Mouse (Mus musculus) hindbrain, embryonic 15.5 days (tissue): Measurements from ENCODE around the gene Ostf1. TPM values are rescaled to one million over a fixed set of nuclear protein-coding genes. Genes with fewer than 3 reads are reported as not detected.
"Not testable (repeated sequence)": the region's sequence is repeated elsewhere in the genome, so short reads cannot be mapped to it uniquely, and the experiment has no call there.

Experiments used
- ATAC-seq: fragments of 200-750 bp; cut with Nextera tagmentation; 2 replicates; pipeline ENCODE4 v1.8.0; 2017; ENCODE audit warnings: low read depth, moderate number of reproducible peaks, moderate TSS enrichment; ENCODE audit not compliant: low FRiP score
- H3K27ac ChIP-seq: fragments of 300-500 bp; sonication (generic); replicated peaks from 2 replicates; pipeline ENCODE4 v1.5.1; 2015; ENCODE audit warnings: mild to moderate bottlenecking, inconsistent platforms
- H3K27me3 ChIP-seq: fragments of 300-500 bp; sonication (generic); 2 replicates; pipeline ENCODE4 v1.6.1; 2015; ENCODE audit warnings: control low read depth, inconsistent platforms
- H3K36me3 ChIP-seq: fragments of 300-500 bp; sonication (generic); 2 replicates; pipeline ENCODE4 v1.6.1; 2015; ENCODE audit warnings: control low read depth, inconsistent platforms
- H3K4me1 ChIP-seq: fragments of 300-500 bp; sonication (generic); replicated peaks from 2 replicates; pipeline ENCODE4 v1.6.1; 2015; ENCODE audit warnings: control low read depth, inconsistent platforms
- H3K4me2 ChIP-seq: fragments of 300-500 bp; sonication (generic); 2 replicates; pipeline ENCODE4 v1.6.1; 2015; ENCODE audit warnings: moderate library complexity, mild to moderate bottlenecking, inconsistent platforms
- H3K4me3 ChIP-seq: fragments of 300-500 bp; sonication (generic); 2 replicates; pipeline ENCODE4 v1.5.1; 2015; ENCODE audit warnings: mild to moderate bottlenecking, inconsistent platforms
- H3K9ac ChIP-seq: fragments of 300-500 bp; sonication (generic); 2 replicates; pipeline ENCODE4 v1.6.1; 2015; ENCODE audit warnings: inconsistent platforms
- H3K9me3 ChIP-seq: fragments of 300-500 bp; sonication (generic); 2 replicates; pipeline ENCODE4 v1.6.1; 2016; ENCODE audit warnings: control low read depth, inconsistent platforms
- WGBS: fragments of 180-500 bp; shearing (Covaris S2); methylation state at CpG from one replicate; pipeline ENCODE4 v1.1.7; 2015; 5-methylcytosine and 5-hydroxymethylcytosine counted together
- polyA plus RNA-seq: library from polyadenylated mRNA; unstranded; fragments of >200 nt; fragmentation: Nextera tagmentation; extraction: Ambion mirVana; gene quantifications from 2 replicates; pipeline ENCODE4 v1.2.1, GENCODE M21; 2015

Ostf1 gene
- polyA plus RNA-seq, 1 experiment from 2014 or later, result 56.7 TPM

DNA sequence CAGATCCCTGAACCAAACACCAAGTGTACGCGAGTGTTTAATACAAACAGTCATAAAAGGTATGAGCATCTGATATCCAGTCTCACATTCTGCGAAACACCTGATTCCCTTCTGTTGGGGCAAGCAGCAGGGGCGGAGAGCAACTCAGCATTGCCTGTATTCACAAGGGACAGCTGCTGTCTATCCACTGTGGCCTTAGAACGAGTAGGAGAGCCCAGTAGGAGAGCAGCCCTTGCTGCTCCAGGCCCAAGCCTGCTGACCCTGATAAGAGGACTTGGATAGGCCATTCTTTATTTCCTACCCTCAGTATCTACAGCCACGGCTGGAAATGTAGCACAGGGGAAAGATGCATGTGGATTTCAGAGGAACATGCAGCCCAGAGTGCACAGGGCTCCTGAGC is 38.7 kb downstream of the Ostf1 start:
- no peak overlapping the region for H3K4me3 ChIP-seq
- H3K36me3 ChIP-seq, result no peaks in the 10 kb centered on the region
- H3K9me3 ChIP-seq, result no peaks in the 10 kb centered on the region
- no peak overlapping the region for H3K4me2 ChIP-seq
- H3K27ac ChIP-seq, result no peak overlapping the region
- WGBS, result 78% methylated on average over 6 of the region's 6 CpGs
- 0 out of 2 replicates have a peak, but pooled peaks cover 2% of the 10 kb centered on the region for H3K4me1 ChIP-seq
- no peak for ATAC-seq
- no peak overlapping the region for H3K9ac ChIP-seq
- H3K27me3 ChIP-seq, result no peaks in the 10 kb centered on the region

DNA sequence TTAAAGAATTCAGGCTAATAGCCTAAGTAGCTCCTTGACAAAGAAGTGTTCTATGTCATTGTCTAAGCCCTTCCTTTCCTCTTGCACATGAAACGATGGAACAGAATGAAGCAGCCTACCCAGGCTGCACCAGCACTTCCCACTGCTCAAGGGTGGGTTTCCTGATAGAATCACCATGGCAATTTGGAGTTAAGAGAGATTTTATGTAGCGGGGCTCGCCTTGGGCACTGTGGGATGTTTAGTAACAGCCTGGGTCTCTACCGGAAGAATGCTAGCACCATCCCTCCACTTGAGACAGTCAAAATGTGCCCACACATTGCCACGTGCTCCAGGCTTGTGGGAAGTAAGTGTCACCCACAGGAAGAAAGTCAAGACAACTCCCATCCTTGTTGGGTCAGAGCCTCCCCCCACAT is 40.7 kb downstream of the Ostf1 start:
- Histone ChIP-seq H3K9me3 (no peaks in the 10 kb centered on the region), H3K9ac (no peak overlapping the region), H3K27ac (no peak overlapping the region), H3K4me3 (no peak overlapping the region), H3K36me3 (no peaks in the 10 kb centered on the region), H3K4me2 (no peak overlapping the region), H3K27me3 (no peaks in the 10 kb centered on the region), H3K4me1 (0 out of 2 replicates have a peak, but pooled peaks cover 2% of the 10 kb centered on the region)
- ATAC-seq, result no peak
- WGBS, result 62% methylated on average over 5 of the region's 5 CpGs

DNA sequence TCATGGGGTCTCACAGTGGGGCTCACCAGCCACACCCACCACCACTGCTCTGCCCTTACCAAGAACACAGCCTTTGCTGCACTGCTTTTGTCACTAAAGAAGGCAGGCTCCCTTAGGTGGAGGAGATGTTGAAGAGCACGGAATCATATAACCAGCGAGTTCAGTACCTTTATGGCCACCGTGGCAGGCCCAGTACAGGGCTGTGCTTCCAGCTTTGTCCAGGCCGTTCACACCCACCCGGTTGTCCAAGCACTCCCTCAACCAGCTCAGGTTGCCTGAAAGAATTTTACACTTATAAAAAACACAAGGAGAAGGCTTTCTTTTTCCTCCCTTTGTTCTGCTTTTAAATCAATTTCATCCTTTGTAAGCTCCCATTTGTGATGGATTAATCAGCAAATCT is 41.4 kb downstream of the Ostf1 start:
- WGBS, result 68% methylated on average over 5 of the region's 5 CpGs
- Histone ChIP-seq H3K9me3 (no peaks in the 10 kb centered on the region), H3K4me2 (no peak overlapping the region), H3K36me3 (no peaks in the 10 kb centered on the region), H3K4me3 (no peak overlapping the region), H3K27me3 (no peaks in the 10 kb centered on the region), H3K9ac (no peak overlapping the region), H3K4me1 (0 out of 2 replicates have a peak, but pooled peaks cover 2% of the 10 kb centered on the region), H3K27ac (no peak overlapping the region)
- ATAC-seq, result no peak

GRCm38 (mm10) chr19:18589276-18589675 is 42.3 kb downstream of the Ostf1 start:
- WGBS, result 90% methylated on average over 8 of the region's 8 CpGs
- no peaks in the 10 kb centered on the region for H3K9me3 ChIP-seq
- no peak overlapping the region for H3K4me3 ChIP-seq
- H3K4me1 ChIP-seq, result 0 out of 2 replicates have a peak, but pooled peaks cover 2% of the 10 kb centered on the region
- H3K27ac ChIP-seq, result no peak overlapping the region
- no peak for ATAC-seq
- H3K27me3 ChIP-seq, result no peaks in the 10 kb centered on the region
- H3K9ac ChIP-seq, result no peak overlapping the region
- H3K36me3 ChIP-seq, result no peaks in the 10 kb centered on the region
- no peak overlapping the region for H3K4me2 ChIP-seq

GRCm38 (mm10) chr19:18588801-18589200 is 42.8 kb downstream of the Ostf1 start:
- WGBS, result 98% methylated on average over 10 of the region's 10 CpGs
- H3K4me3 ChIP-seq, H3K27ac ChIP-seq, ATAC-seq, H3K4me2 ChIP-seq, H3K9me3 ChIP-seq, H3K4me1 ChIP-seq, H3K36me3 ChIP-seq, H3K9ac ChIP-seq, H3K27me3 ChIP-seq: not testable (repeated sequence)

DNA sequence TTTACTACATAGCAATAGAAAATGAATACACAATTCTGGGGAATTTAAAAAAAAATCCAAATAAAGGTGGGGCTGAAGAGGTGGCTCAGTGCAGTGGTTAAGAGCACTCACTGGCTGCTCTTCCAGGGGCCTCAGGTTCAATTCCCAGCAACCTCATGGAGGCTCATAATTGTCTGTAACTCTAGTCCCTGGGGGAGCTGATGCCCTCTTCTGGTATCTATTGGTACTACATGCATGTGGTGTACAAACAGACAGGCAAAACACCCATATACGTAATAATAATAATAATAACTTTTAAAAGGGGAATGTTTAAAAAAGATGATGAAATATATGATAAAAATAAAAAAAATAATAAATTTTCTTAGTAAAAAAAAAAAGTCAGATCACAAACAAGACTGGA is 43.4 kb downstream of the Ostf1 start:
- Histone ChIP-seq H3K27ac (no peak overlapping the region), H3K36me3 (no peaks in the 10 kb centered on the region), H3K4me2 (no peak overlapping the region), H3K4me3 (no peak overlapping the region), H3K9ac (no peak overlapping the region), H3K9me3 (no peaks in the 10 kb centered on the region), H3K27me3 (no peaks in the 10 kb centered on the region), H3K4me1 (0 out of 2 replicates have a peak, but pooled peaks cover 2% of the 10 kb centered on the region)
- no peak for ATAC-seq
- WGBS, result 100% methylated on average over 1 of the region's 1 CpGs

GRCm38 (mm10) chr19:18587118-18587517 is 44.5 kb downstream of the Ostf1 start:
- H3K27ac ChIP-seq, result no peak overlapping the region
- no peaks in the 10 kb centered on the region for H3K9me3 ChIP-seq
- H3K4me3 ChIP-seq, result no peak overlapping the region
- no peaks in the 10 kb centered on the region for H3K36me3 ChIP-seq
- no peak overlapping the region for H3K9ac ChIP-seq
- 0 out of 2 replicates have a peak, but pooled peaks cover 2% of the 10 kb centered on the region for H3K4me1 ChIP-seq
- ATAC-seq, result no peak
- 89% methylated on average over 9 of the region's 9 CpGs for WGBS
- H3K4me2 ChIP-seq, result no peak overlapping the region
- no peaks in the 10 kb centered on the region for H3K27me3 ChIP-seq

DNA sequence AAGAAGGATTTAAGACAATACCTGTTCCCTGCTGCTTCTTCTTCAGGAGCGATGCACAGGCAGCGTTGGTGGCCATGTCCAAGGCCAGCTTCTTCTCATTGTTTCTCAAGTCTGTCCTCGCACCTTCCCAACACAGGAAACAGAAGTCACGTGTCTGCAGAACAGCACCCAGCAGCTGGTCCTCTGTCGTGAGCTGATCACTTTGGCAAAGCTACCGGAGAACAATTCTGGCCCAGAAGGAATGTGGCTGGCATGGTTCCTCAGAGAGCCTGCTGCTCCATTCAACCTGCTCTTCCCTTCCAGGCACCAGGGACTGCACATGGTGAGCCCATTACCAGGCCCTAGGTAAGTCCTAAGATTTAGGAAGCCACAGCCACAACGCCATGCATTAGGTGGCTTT is 47.0 kb downstream of the Ostf1 start:
- Histone ChIP-seq H3K27ac (no peak overlapping the region), H3K9me3 (no peaks in the 10 kb centered on the region)
- ATAC-seq, result no peak

DNA sequence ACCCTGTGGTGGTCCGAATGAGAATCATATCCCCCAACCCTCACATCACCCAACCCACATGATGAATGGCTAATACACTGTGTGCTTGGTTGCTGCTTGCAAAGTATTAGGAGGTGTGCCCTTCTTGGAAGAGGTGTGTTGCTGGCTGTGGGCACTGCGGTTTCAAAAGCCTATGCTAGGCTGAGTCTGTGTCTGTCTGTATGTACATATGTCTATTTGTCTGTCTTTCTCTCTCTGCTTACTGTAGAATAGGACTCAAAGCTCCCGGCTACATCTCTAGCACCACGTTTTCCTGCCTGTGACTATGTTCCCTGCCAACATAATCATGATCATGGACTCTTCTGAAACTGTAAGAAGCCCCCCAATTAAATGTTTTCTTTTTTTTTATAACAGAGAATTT is 47.9 kb downstream of the Ostf1 start:
- 93% methylated on average over 4 of the region's 4 CpGs for WGBS
- H3K9me3 ChIP-seq, result no peaks in the 10 kb centered on the region
- no peaks in the 10 kb centered on the region for H3K36me3 ChIP-seq
- no peak for ATAC-seq
- no peaks in the 10 kb centered on the region for H3K4me1 ChIP-seq
- H3K4me3 ChIP-seq, result no peak overlapping the region
- no peak overlapping the region for H3K4me2 ChIP-seq
- H3K27ac ChIP-seq, result no peak overlapping the region
- H3K27me3 ChIP-seq, result no peaks in the 10 kb centered on the region
- no peak overlapping the region for H3K9ac ChIP-seq

More for the DNA sequence above, 47.0 kb downstream of the Ostf1 start:
- Histone ChIP-seq H3K4me1 (no peaks in the 10 kb centered on the region), H3K36me3 (no peaks in the 10 kb centered on the region), H3K4me3 (no peak overlapping the region), H3K4me2 (no peak overlapping the region), H3K27me3 (no peaks in the 10 kb centered on the region), H3K9ac (no peak overlapping the region)
- 90% methylated on average over 7 of the region's 7 CpGs for WGBS

GRCm38 (mm10) chr19:18582887-18583286 is 48.7 kb downstream of the Ostf1 start:
- Histone ChIP-seq H3K4me2 (no peak overlapping the region), H3K4me1 (no peaks in the 10 kb centered on the region), H3K9ac (no peak overlapping the region), H3K36me3 (no peaks in the 10 kb centered on the region), H3K27ac (no peak overlapping the region), H3K4me3 (no peak overlapping the region), H3K9me3 (no peaks in the 10 kb centered on the region), H3K27me3 (no peaks in the 10 kb centered on the region)
- ATAC-seq, result no peak
- WGBS, result 94% methylated on average over 6 of the region's 6 CpGs

DNA sequence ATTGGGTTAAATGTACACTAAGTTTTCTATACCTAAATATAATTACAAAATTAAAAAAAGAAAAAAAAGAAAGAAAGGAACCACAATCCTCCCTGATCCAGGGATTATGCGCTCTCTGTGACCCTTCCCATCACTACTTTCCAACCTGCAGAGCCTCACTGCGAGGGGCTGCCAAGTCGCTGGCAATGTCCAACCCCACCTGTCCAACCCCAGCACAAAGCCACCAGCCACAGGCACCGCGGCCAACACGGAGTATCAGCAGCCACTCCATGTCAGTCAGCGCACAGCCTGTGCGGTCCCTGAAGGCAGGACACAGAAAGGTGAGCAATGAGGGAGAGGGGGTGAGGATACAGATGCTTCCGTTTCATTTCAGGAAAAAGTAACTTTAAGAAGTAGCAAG is 49.4 kb downstream of the Ostf1 start:
- no peak for ATAC-seq
- Histone ChIP-seq H3K4me2 (no peak overlapping the region), H3K27me3 (no peaks in the 10 kb centered on the region), H3K9me3 (no peaks in the 10 kb centered on the region), H3K4me3 (no peak overlapping the region), H3K9ac (no peak overlapping the region), H3K36me3 (no peaks in the 10 kb centered on the region), H3K4me1 (no peaks in the 10 kb centered on the region), H3K27ac (no peak overlapping the region)
- 93% methylated on average over 9 of the region's 9 CpGs for WGBS

DNA sequence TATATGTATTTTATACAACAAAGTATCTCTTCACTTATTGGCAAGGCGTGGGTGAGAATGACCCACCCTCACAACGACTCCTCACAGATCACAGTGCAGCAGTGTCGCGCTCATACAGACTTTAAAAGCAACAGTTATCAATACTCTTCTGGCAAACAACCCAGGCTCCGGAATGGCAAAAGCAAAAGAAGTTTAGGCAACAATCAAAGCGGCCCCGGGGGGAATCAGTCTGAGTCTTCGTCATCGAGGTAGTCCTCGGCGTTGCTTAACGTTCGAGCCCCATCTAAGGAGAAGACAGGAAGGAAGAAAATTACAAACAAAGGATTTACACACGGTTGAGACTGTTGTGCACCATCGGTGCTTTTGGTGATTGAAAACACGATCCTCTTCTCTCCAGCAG is 50.6 kb downstream of the Ostf1 start:
- Histone ChIP-seq H3K27me3 (no peaks in the 10 kb centered on the region), H3K4me2 (no peak overlapping the region), H3K36me3 (no peaks in the 10 kb centered on the region), H3K9ac (no peak overlapping the region), H3K27ac (no peak overlapping the region), H3K4me1 (no peaks in the 10 kb centered on the region), H3K9me3 (no peaks in the 10 kb centered on the region), H3K4me3 (no peak overlapping the region)
- no peak for ATAC-seq
- 93% methylated on average over 16 of the region's 16 CpGs for WGBS

DNA sequence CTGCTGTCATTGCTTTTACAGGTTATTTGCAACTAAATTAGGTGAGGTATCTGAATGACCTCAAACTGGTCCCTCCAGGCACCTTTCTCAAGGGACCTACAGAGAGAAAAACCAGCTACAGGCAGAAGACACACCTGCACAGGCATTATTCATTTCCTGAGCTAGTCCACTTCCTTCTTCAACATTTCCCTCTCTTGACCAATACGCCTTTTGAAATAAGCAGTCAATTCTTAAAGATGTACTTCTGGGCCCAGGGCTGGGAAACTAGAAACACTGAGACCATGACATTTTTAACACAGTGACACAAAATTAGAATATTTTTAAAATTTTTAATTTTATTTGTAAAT is 52.6 kb downstream of the Ostf1 start:
- H3K4me1 ChIP-seq, result no peaks in the 10 kb centered on the region
- H3K27me3 ChIP-seq, result no peaks in the 10 kb centered on the region
- H3K4me2 ChIP-seq, result no peak overlapping the region
- H3K36me3 ChIP-seq, result no peaks in the 10 kb centered on the region
- no peaks in the 10 kb centered on the region for H3K9me3 ChIP-seq
- H3K27ac ChIP-seq, result no peak overlapping the region
- no peak overlapping the region for H3K9ac ChIP-seq
- no peak for ATAC-seq
- WGBS, result 85% methylated on average over 1 of the region's 1 CpGs
- no peak overlapping the region for H3K4me3 ChIP-seq
